Mouse (Mus musculus): ENCODE measurements around the gene Wwp2. TPM values are rescaled to one million over a fixed set of nuclear protein-coding genes. Genes with fewer than 3 reads are reported as not detected.

Wwp2 gene
- total and polyA plus RNA-seq, 3 experiments: 21.8 to 31.5 TPM; not detected in 1

- Histone ChIP-seq H3K79me2 (ENCODE audit: control insufficient read depth, insufficient read depth, low read length, poor library complexity) (no peaks in the 10 kb centered on the region), H3K27me3 (ENCODE audit: control insufficient read depth in 1 of 2, insufficient read depth in 2 of 2, low read length in 2 of 2) (no peaks in the 10 kb centered on the region), H3K36me3 (ENCODE audit: control insufficient read depth in 1 of 2, insufficient read depth in 2 of 2, low read length in 2 of 2) (no peaks in the 10 kb centered on the region), H3K9me3 (replicated peaks; ENCODE audit: insufficient read depth, low read length) (no peaks in the 10 kb centered on the region), H3K27ac (ENCODE audit: control insufficient read depth, low read depth, low read length) (no peak overlapping the region), H3K4me3 (ENCODE audit: control insufficient read depth in 1 of 2, insufficient read depth in 1 of 2, low read depth in 2 of 2, low read length in 2 of 2) (no peak overlapping the region), H3K4me1 (ENCODE audit: control insufficient read depth in 1 of 2, insufficient read depth in 2 of 2, low read length in 2 of 2) (no peaks in the 10 kb centered on the region), H3K9ac (ENCODE audit: control insufficient read depth, low read depth, low read length, poor library complexity, severe bottlenecking) (no peak overlapping the region)
- TF ChIP-seq CHD2 (IDR thresholded peaks at IDR 0.05; ENCODE audit: low read length) (no peak), GABPA (IDR thresholded peaks at IDR 0.05; ENCODE audit: low read depth, low read length) (no peak), MAX (IDR thresholded peaks at IDR 0.05; ENCODE audit: low read length) (no peak), CTCF (IDR thresholded peaks at IDR 0.05 in 2 of 3, conservative IDR thresholded peaks at IDR 0.05 in 1 of 3; ENCODE audit: control insufficient read depth in 1 of 3, insufficient read depth in 1 of 3, low read depth in 2 of 3, low read length in 3 of 3, poor library complexity in 1 of 3, severe bottlenecking in 1 of 3) (no peak), ZKSCAN1 (IDR thresholded peaks at IDR 0.05; ENCODE audit: low read depth, low read length) (no peak), NRF1 (IDR thresholded peaks at IDR 0.05; ENCODE audit: insufficient read depth, low read depth, low read length, poor library complexity, severe bottlenecking) (no peak), MYB (IDR thresholded peaks at IDR 0.05; ENCODE audit: low read depth, low read length) (no peak), JUND (IDR thresholded peaks at IDR 0.05; ENCODE audit: low read depth, low read length) (no peak), ZNF384 (IDR thresholded peaks at IDR 0.05; ENCODE audit: low read depth, low read length) (no peak), MAFK (IDR thresholded peaks at IDR 0.05; ENCODE audit: borderline replicate concordance, low read depth, low read length) (no peak), USF1 (IDR thresholded peaks at IDR 0.05; ENCODE audit: low read depth, low read length) (no peak), TCF12 (IDR thresholded peaks at IDR 0.05; ENCODE audit: low read depth, low read length) (no peak), HCFC1 (IDR thresholded peaks at IDR 0.05; ENCODE audit: low read depth, low read length) (no peak), ZMIZ1 (IDR thresholded peaks at IDR 0.05; ENCODE audit: low read depth, low read length) (no peak), RAD21 (IDR thresholded peaks at IDR 0.05; ENCODE audit: low read depth, low read length) (no peak), ELF1 (IDR thresholded peaks at IDR 0.05; ENCODE audit: low read depth, low read length) (no peak)
- no peak for DNase-seq (ENCODE audit: low read depth, low spot score)
Measured at GRCm38 (mm10) chr8:107513249-107513648, 77.1 kb downstream of the Wwp2 start.

- no peak overlapping the region for H3K4me3 ChIP-seq (ENCODE audit: control insufficient read depth in 1 of 2, insufficient read depth in 1 of 2, low read depth in 2 of 2, low read length in 2 of 2)
- no peak overlapping the region for H3K9ac ChIP-seq (ENCODE audit: control insufficient read depth, low read depth, low read length, poor library complexity, severe bottlenecking)
- no peaks in the 10 kb centered on the region for H3K79me2 ChIP-seq (ENCODE audit: control insufficient read depth, insufficient read depth, low read length, poor library complexity)
- H3K36me3 ChIP-seq (ENCODE audit: control insufficient read depth in 1 of 2, insufficient read depth in 2 of 2, low read length in 2 of 2): no peaks in the 10 kb centered on the region; a peak in 1 of 4 replicates
- no peaks in the 10 kb centered on the region for H3K4me1 ChIP-seq (ENCODE audit: control insufficient read depth in 1 of 2, insufficient read depth in 2 of 2, low read length in 2 of 2)
- H3K9me3 ChIP-seq (replicated peaks; ENCODE audit: insufficient read depth, low read length): no peaks in the 10 kb centered on the region
- H3K27me3 ChIP-seq (ENCODE audit: control insufficient read depth in 1 of 2, insufficient read depth in 2 of 2, low read length in 2 of 2): no peaks in the 10 kb centered on the region
- TF ChIP-seq SIN3A (IDR thresholded peaks at IDR 0.05; ENCODE audit: low read length) (no peak), ZMIZ1 (IDR thresholded peaks at IDR 0.05; ENCODE audit: low read depth, low read length) (no peak), BHLHE40 (IDR thresholded peaks at IDR 0.05; ENCODE audit: borderline replicate concordance, low read depth, low read length) (no peak), SMC3 (IDR thresholded peaks at IDR 0.05; ENCODE audit: low read depth, low read length) (no peak), CHD1 (IDR thresholded peaks at IDR 0.05; ENCODE audit: low read depth, low read length) (no peak), ETS1 (IDR thresholded peaks at IDR 0.05; ENCODE audit: low read depth, low read length) (no peak), CTCF (IDR thresholded peaks at IDR 0.05 in 2 of 3, conservative IDR thresholded peaks at IDR 0.05 in 1 of 3; ENCODE audit: control insufficient read depth in 1 of 3, insufficient read depth in 1 of 3, low read depth in 2 of 3, low read length in 3 of 3, poor library complexity in 1 of 3, severe bottlenecking in 1 of 3) (no peak), CHD2 (IDR thresholded peaks at IDR 0.05; ENCODE audit: low read length) (no peak), ZKSCAN1 (IDR thresholded peaks at IDR 0.05; ENCODE audit: low read depth, low read length) (no peak), POLR2A (IDR thresholded peaks at IDR 0.05; ENCODE audit: control insufficient read depth in 1 of 2, insufficient read depth in 1 of 2, low read depth in 1 of 2, low read length in 2 of 2, poor library complexity in 1 of 2) (no peak), HCFC1 (IDR thresholded peaks at IDR 0.05; ENCODE audit: low read depth, low read length) (no peak), MYB (IDR thresholded peaks at IDR 0.05; ENCODE audit: low read depth, low read length) (no peak), TBP (IDR thresholded peaks at IDR 0.05; ENCODE audit: low read depth, low read length) (no peak), RAD21 (IDR thresholded peaks at IDR 0.05; ENCODE audit: low read depth, low read length) (no peak)
- DNase-seq (ENCODE audit: low read depth, low spot score): no peak
- no peak overlapping the region for H3K27ac ChIP-seq (ENCODE audit: control insufficient read depth, low read depth, low read length)
Measured at GRCm38 (mm10) chr8:107514949-107515721, 79.0 kb downstream of the Wwp2 start.

Data from MEL (cell line).